Mouse (Mus musculus) liver, embryonic 13.5 days (tissue): ENCODE measurements around the gene Fcer1g. TPM values are rescaled to one million over a fixed set of nuclear protein-coding genes. Genes with fewer than 3 reads are reported as not detected.
A peak's percentile ranks its signal among the peaks of the same experiment; 100 is the strongest.

Source experiments
- ATAC-seq: fragments of 200-750 bp; cut with Nextera tagmentation; 2 replicates; pipeline ENCODE4 v1.8.0; 2017; ENCODE audit warnings: low read depth, mild to moderate bottlenecking, moderate number of reproducible peaks, moderate library complexity
- DNase-seq: peaks from one replicate; pipeline ENCODE4 v3.0.0; 2022
- H3K27ac ChIP-seq: fragments of 300-500 bp; sonication (generic); 2 replicates; pipeline ENCODE4 v1.5.1; 2015; ENCODE audit warnings: moderate library complexity, mild to moderate bottlenecking, inconsistent platforms
- H3K27me3 ChIP-seq: fragments of 300-500 bp; sonication (generic); 2 replicates; pipeline ENCODE4 v1.6.1; 2015; ENCODE audit warnings: mild to moderate bottlenecking, inconsistent platforms
- H3K36me3 ChIP-seq: fragments of 300-500 bp; sonication (generic); 2 replicates; pipeline ENCODE4 v1.6.1; 2015; ENCODE audit warnings: mild to moderate bottlenecking, inconsistent platforms
- H3K4me1 ChIP-seq: fragments of 300-500 bp; sonication (generic); replicated peaks from 2 replicates; pipeline ENCODE4 v1.6.1; 2015; ENCODE audit warnings: inconsistent platforms
- H3K4me2 ChIP-seq: fragments of 300-500 bp; sonication (generic); 2 replicates; pipeline ENCODE4 v1.6.1; 2015; ENCODE audit warnings: inconsistent platforms, mild to moderate bottlenecking, moderate library complexity
- H3K4me3 ChIP-seq: fragments of 300-500 bp; sonication (generic); replicated peaks from 2 replicates; pipeline ENCODE4 v1.5.1; 2015; ENCODE audit warnings: mild to moderate bottlenecking, inconsistent platforms
- H3K9ac ChIP-seq: fragments of 300-500 bp; sonication (generic); 2 replicates; pipeline ENCODE4 v1.6.1; 2015; ENCODE audit warnings: mild to moderate bottlenecking, inconsistent platforms
- H3K9me3 ChIP-seq: fragments of 300-500 bp; sonication (generic); replicated peaks from 2 replicates; pipeline ENCODE4 v1.6.1; 2016; ENCODE audit warnings: inconsistent platforms
- WGBS: fragments of 180-500 bp; shearing (Covaris S2); methylation state at CpG from one replicate; pipeline ENCODE4 v1.1.7; 2015; ENCODE audit not compliant: insufficient replicate concordance; 5-methylcytosine and 5-hydroxymethylcytosine counted together
- polyA plus RNA-seq: library from polyadenylated mRNA; unstranded; fragments of >200 nt; fragmentation: Nextera tagmentation; extraction: Ambion mirVana; gene quantifications from 2 replicates; pipeline ENCODE4 v1.2.1, GENCODE M21; 2015

Gene Fcer1g
- polyA plus RNA-seq, 1 experiment from 2014 or later: 69.6 TPM

DNA sequence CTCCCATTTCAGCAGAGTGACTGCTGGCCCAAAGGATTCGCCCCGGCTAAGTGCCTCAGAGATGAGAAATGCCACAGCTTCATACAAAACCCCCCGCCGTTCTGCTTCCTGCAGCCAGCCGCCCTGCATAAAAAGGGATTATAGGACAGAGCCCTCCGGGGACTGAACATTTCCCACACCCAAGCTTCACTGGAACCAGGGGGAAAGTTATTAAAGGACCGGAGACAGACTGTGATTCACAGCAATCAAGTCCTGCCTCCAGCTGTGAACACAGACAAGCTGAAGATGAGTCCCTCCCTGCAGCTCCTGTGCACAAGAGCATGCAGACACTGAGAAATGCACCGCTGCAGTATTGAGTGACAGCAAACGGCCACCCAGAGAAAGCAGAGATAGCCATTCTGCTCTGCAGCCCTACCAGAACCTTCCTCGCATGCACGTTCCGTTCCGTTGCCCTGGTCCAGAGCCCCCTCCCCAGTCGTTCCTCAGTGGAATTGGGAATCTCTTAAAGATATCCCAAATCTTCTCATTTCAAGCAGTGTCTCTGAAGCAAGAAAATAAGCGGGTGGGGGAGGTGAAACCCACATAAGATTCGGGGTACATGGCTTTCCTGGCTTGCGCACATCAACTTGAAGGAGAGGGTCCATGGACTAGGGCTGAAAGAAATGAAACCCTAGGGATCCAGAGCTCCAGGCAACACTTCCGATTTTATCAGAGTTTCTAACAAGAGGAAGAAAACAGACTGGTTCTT is 40.9 kb downstream of the Fcer1g start:
- DNase-seq (no peak), ATAC-seq (no peak)
- Histone ChIP-seq H3K4me1 (peaks cover 18% of the 10 kb centered on the region), H3K9me3 (no peaks in the 10 kb centered on the region), H3K4me2 (peak overlapping the region; percentile 25), H3K36me3 (no peaks in the 10 kb centered on the region), H3K27me3 (peaks cover 78% of the 10 kb centered on the region), H3K9ac (no peak overlapping the region), H3K27ac (no peak overlapping the region), H3K4me3 (no peak overlapping the region)
- 7% methylated on average over 18 of the region's 18 CpGs for WGBS

- Histone ChIP-seq H3K9ac (no peak overlapping the region), H3K27me3 (peaks cover 71% of the 10 kb centered on the region)
These were observed 41.9 kb downstream of the Fcer1g start for GRCm38 (mm10) chr1:171192283-171192682.

DNA sequence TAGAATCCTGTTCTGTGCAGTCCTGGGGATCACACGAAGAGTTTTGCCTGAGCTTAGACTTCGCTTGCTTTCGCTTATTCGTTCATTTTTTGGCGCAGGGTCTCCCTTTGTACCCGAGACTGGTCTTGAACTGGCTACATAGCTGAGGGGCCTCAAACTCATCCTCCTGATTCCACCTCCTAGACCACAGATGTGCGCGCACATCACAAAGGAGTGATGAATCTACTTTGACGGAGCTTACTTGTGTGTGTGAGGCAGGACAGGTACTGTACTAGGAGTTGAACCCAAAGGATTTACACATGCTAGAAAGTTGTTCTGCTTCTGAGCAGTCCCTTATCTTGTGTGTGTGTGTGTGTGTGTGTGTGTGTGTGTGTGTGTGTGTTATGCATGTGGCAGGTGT is 43.3 kb downstream of the Fcer1g start:
- Histone ChIP-seq H3K4me1 (peaks cover 13% of the 10 kb centered on the region), H3K4me2 (no peak overlapping the region), H3K27ac (no peak overlapping the region), H3K9me3 (no peaks in the 10 kb centered on the region), H3K9ac (no peak overlapping the region), H3K36me3 (no peaks in the 10 kb centered on the region), H3K27me3 (peaks cover 56% of the 10 kb centered on the region), H3K4me3 (no peak overlapping the region)
- ATAC-seq (no peak), DNase-seq (no peak)
- 84% methylated on average over 9 of the region's 9 CpGs for WGBS

More at GRCm38 (mm10) chr1:171192283-171192682, 41.9 kb downstream of the Fcer1g start:
- Histone ChIP-seq H3K4me2 (no peak overlapping the region), H3K27ac (no peak overlapping the region), H3K36me3 (no peaks in the 10 kb centered on the region), H3K4me3 (no peak overlapping the region), H3K4me1 (peaks cover 18% of the 10 kb centered on the region), H3K9me3 (no peaks in the 10 kb centered on the region)
- DNase-seq (no peak), ATAC-seq (no peak)
- 38% methylated on average over 10 of the region's 10 CpGs for WGBS

DNA sequence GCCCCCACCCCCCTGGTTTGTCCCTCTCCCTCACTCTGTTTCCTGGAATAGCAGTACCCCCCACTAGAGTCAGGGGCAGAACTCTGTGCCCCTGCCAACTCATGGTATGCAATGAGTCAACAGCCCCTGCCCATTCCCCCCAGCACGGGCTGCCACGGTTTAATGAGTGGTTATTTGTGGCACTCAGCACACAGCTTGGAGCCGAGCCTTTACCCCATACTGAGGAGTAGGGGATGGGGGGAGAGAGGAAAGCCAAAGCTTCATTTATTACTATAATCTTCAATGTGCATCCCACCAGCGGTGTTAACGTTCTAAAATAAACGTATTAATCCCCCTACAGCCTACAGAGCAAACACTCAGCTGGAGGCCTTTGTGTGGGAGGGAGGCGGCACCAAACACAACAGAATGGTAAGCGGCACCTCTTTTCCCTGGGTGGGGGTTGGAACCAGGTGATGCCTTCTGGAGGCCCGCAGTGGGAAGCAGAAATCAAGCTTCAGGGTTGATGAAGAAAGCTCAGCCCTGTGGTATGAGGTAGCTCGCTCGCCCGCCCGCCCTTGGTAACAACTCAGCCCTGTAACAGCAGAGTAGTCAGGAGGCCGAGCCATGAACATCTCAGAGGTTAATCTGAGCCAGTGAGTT is 44.6 kb downstream of the Fcer1g start:
- Histone ChIP-seq H3K36me3 (no peaks in the 10 kb centered on the region), H3K4me1 (peaks cover 10% of the 10 kb centered on the region), H3K4me2 (no peak overlapping the region), H3K4me3 (no peak overlapping the region), H3K9me3 (no peaks in the 10 kb centered on the region), H3K27ac (no peak overlapping the region), H3K27me3 (peaks cover 48% of the 10 kb centered on the region), H3K9ac (no peak overlapping the region)
- 59% methylated on average over 14 of the region's 14 CpGs for WGBS
- no peak for DNase-seq
- no peak for ATAC-seq

DNA sequence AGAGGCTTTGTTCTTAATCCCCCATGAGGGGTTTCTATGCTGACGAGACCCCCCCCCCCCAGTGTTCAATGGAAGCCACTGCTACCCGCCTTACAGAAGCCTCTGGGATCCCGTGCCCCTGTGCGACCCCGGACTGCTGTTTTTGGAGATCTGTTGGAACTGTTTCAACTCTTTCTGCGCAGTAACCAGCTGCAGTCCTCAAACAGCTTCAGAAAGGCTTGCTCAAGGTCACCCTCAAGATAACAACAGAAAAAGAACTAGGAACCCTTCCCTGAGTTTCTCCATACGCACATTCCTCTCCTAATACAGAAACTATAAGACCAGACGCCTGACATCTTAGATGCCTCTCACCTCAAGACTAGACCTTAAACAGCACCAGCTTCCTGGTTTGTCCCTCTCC is 45.1 kb downstream of the Fcer1g start:
- H3K36me3 ChIP-seq: no peaks in the 10 kb centered on the region
- DNase-seq (no peak), ATAC-seq (no peak)
- H3K9me3 ChIP-seq: no peaks in the 10 kb centered on the region
- no peak overlapping the region for H3K4me3 ChIP-seq
- no peak overlapping the region for H3K27ac ChIP-seq
- 46% methylated on average over 8 of the region's 8 CpGs for WGBS
- H3K27me3 ChIP-seq: peaks cover 42% of the 10 kb centered on the region
- H3K9ac ChIP-seq: no peak overlapping the region
- H3K4me1 ChIP-seq: peaks cover 10% of the 10 kb centered on the region
- H3K4me2 ChIP-seq: no peak overlapping the region

DNA sequence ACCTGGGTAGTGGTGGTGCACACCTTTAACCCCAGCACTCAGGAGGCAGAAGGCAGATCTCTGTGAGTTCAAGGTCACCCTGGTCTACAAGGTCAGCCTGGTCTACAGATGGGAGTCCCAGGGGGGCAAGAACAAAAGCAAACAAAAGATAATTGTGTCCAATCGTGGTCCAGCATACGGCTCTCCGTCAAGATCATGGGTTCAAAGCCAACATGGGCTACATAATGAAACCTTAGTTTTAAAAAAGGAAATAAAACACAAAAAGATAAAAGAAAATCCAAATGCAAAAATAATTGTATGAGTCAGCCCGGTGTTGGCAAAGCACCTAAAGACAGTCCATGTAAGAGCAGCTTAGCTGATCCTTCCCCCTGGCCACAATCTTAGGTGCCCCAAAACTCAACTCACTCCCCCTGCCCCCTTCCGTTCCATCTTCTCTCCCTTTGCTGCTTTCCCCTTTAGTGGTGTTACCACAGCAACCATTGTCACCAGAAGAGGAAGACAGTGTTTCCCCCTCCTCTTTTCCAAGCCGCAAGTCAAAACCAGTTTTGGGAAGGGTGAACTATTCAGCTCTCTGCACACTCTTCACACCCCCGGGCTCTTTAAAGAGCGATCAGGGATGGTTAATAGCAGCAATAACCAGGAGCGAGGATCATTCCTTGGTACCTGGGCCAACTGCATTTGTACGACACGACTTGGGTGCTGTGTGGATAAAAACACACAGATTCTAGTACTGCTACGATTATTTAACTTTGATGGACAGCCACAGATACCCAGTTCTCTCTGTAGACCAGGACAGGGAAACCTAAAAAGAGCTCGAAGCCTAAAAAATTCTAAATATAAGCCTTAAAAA is 46.1 kb downstream of the Fcer1g start:
- Histone ChIP-seq H3K27ac (no peak overlapping the region), H3K9me3 (no peaks in the 10 kb centered on the region), H3K27me3 (peaks cover 32% of the 10 kb centered on the region), H3K9ac (no peak overlapping the region), H3K4me1 (peaks cover 10% of the 10 kb centered on the region; the same call in 1 of the 2 replicates), H3K4me3 (no peak overlapping the region), H3K36me3 (no peaks in the 10 kb centered on the region), H3K4me2 (no peak overlapping the region)
- ATAC-seq (no peak), DNase-seq (no peak)
- WGBS: 31% methylated on average over 13 of the region's 13 CpGs

DNA sequence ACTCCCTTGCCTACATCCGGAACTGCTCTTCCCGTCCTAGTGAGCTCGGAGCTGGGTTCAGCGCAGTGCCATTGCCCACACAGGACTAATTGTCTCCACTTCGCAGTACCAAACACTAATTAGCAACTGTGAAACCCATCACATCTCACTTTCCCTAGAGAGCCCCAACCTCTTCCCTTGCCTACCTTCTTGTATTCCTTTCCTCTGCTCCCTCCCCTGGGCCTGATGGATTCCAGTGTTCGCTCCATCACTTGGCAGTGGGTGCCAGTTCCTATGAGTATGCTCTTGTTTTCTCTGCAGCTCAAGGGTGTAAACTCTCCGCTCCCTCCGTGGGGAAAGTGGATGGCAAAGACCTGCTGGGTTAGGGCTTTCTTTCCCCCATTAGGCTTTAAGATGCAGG is 48.5 kb downstream of the Fcer1g start:
- no peak for ATAC-seq
- no peak for DNase-seq
- Histone ChIP-seq H3K4me3 (no peak overlapping the region), H3K4me1 (peaks cover 10% of the 10 kb centered on the region; the same call in 1 of the 2 replicates), H3K4me2 (no peak overlapping the region), H3K27me3 (peaks cover 8% of the 10 kb centered on the region), H3K9ac (no peak overlapping the region), H3K9me3 (no peaks in the 10 kb centered on the region), H3K36me3 (no peaks in the 10 kb centered on the region), H3K27ac (no peak overlapping the region)
- 60% methylated on average over 8 of the region's 8 CpGs for WGBS

GRCm38 (mm10) chr1:171184314-171184713 is 49.9 kb downstream of the Fcer1g start:
- ATAC-seq: no peak
- H3K27ac ChIP-seq: no peak overlapping the region
- 23% methylated on average over 7 of the region's 7 CpGs for WGBS

GRCm38 (mm10) chr1:171183620-171184019 is 50.5 kb downstream of the Fcer1g start:
- 35% methylated on average over 3 of the region's 3 CpGs for WGBS
- Histone ChIP-seq H3K27me3 (peaks cover 7% of the 10 kb centered on the region; the same call in 1 of the 2 replicates), H3K9me3 (no peaks in the 10 kb centered on the region), H3K4me3 (no peak overlapping the region), H3K4me2 (no peak overlapping the region), H3K36me3 (no peaks in the 10 kb centered on the region), H3K27ac (no peak overlapping the region), H3K4me1 (no peaks in the 10 kb centered on the region), H3K9ac (no peak overlapping the region)
- ATAC-seq (no peak), DNase-seq (no peak)

More at GRCm38 (mm10) chr1:171184314-171184713, 49.9 kb downstream of the Fcer1g start:
- H3K9me3 ChIP-seq: no peaks in the 10 kb centered on the region
- H3K4me1 ChIP-seq: peaks cover 5% of the 10 kb centered on the region; the same call in 1 of the 2 replicates
- H3K9ac ChIP-seq: no peak overlapping the region
- peaks cover 7% of the 10 kb centered on the region; the same call in 1 of the 2 replicates for H3K27me3 ChIP-seq
- DNase-seq: no peak
- H3K36me3 ChIP-seq: no peaks in the 10 kb centered on the region
- no peak overlapping the region for H3K4me2 ChIP-seq
- no peak overlapping the region for H3K4me3 ChIP-seq

DNA sequence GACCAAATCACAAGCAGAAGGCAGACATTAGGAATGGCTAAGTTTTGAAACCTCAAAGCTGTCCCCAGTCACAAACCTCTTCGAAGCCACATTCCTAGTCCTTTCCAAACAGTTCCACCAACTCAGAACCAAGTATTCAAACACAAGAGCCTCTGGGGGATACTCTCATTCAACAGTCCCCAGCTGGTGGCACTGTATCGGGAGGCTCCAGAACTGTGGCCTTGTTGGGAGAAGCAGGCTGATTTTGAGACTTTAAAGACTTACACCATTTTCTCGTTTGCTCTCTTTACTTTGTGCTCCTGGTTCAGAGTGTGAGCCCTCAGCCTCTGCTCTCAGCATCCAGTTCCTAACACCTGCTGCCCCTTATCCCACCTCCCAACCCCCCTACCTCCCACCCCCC is 51.1 kb downstream of the Fcer1g start:
- peaks cover 4% of the 10 kb centered on the region; the same call in 1 of the 2 replicates for H3K27me3 ChIP-seq
- no peak overlapping the region for H3K27ac ChIP-seq
- ATAC-seq (no peak), DNase-seq (no peak)
- H3K9me3 ChIP-seq: no peaks in the 10 kb centered on the region
- no peaks in the 10 kb centered on the region for H3K4me1 ChIP-seq
- 82% methylated on average over 3 of the region's 3 CpGs for WGBS
- no peaks in the 10 kb centered on the region for H3K36me3 ChIP-seq
- H3K9ac ChIP-seq: no peak overlapping the region
- no peak overlapping the region for H3K4me2 ChIP-seq
- no peak overlapping the region for H3K4me3 ChIP-seq
